Mouse (Mus musculus) gastrocnemius, adult 2 months (tissue): ENCODE data around the gene Rps6ka3. TPM values are rescaled to one million over a fixed set of nuclear protein-coding genes. Genes with fewer than 3 reads are reported as not detected.
A peak's percentile ranks its signal among the peaks of the same experiment; 100 is the strongest.

Experiments used
- DNase-seq: peaks from one replicate; pipeline ENCODE4 v3.0.0; 2022
- H3K27ac ChIP-seq: fragments of 200-600 bp; 2 replicates; pipeline ENCODE4 v1.8.1; 2022; ENCODE audit warnings: mild to moderate bottlenecking
- H3K4me3 ChIP-seq: fragments of 200-600 bp; 2 replicates; pipeline ENCODE4 v1.8.1; 2022; ENCODE audit warnings: mild to moderate bottlenecking, moderate library complexity
- CTCF ChIP-seq: fragments of 200-600 bp; IDR thresholded peaks from 2 replicates; pipeline ENCODE4 v1.8.1; 2022; ENCODE audit warnings: antibody characterized with exemption, mild to moderate bottlenecking, moderate library complexity
- intact Hi-C: fragments of 180-260 bp; cut with DNase I; formaldehyde crosslinking; loops from one replicate; pipeline ENCODE4 v1.15.1; 2025
- total RNA-seq, 2 experiments: library from RNA; stranded (reverse); gene quantifications; 2 replicates each; pipeline ENCODE4 v1.2.3; 2021

The Rps6ka3 gene
- total RNA-seq, 2 experiments from 2014 or later: 53.7 to 59.4 TPM

DNA sequence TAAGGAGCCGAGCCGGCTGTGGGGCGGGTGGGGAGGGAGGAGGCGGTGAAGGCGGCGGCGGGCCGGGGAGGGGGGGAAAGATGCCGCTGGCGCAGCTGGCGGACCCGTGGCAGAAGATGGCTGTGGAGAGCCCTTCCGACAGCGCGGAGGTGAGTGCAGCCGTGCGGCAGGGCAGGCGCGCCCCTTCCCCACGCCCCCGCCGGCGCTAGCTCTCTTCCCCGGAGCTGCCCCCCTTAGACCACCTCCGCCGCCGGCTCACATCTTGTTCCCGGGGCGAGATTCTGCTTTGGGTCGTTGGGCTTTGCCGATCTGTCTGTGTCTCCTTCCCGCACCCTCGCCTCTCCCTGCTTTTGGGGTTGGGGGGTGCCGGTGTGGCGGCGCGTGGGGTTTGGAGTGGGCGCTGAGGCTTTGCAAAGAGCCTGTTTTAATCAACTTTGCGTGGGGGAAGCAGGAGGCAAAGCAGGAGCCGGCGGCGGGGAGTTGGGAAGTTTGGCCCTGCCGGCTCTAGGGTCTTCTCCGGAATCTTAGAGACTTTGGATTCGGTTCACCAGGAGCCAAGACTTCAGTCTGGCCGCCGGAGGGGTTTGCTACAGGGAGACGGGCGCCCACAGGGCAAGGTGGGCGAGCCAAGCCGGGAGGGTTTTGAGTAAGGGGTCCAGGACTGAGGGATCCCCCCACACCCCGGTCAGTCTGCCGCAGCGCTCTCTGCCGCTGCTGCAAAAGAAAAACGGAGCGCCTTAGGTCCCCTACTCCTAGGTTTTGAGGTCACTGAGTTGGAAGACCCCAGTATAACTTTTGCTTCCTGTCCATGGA, 46.1 kb downstream of the Rps6ka3 start:
- peak; percentile 37 for DNase-seq
- TF ChIP-seq CTCF: no peak
- H3K27ac ChIP-seq: peak overlapping the region; percentile 93
- peak overlapping the region; percentile 89 for H3K4me3 ChIP-seq
- intact Hi-C loops: loop anchor here (5.0 kb wide), 1 partner anchor 209 kb away; no protein-coding TSS in a partner anchor

DNA sequence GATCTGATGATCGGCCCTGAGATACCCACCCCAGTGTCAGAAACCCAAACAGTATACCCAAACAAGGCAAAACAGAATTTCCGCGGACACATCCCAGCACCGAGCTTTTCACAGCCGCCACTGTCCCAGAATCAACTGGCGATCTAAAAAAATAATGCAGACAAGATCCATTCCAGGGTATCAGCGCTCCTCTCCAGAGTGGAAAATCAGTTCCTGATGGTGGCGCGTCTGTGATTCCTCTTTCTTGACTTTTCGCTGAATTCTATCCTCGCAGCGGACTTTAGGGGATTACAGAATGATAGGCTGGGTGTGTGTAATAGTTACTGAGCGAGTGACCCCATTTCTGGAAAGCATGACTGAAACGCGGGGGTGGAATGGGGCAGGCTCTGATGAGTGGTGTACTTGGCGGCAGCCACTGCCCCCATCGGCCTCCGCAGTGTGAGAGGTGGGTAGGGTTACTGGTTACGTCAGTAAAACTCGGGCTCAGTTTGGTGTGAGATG, 46.9 kb downstream of the Rps6ka3 start:
- TF ChIP-seq CTCF: no peak
- intact Hi-C loops: loop anchor here (5.0 kb wide), 1 partner anchor 210 kb away; no protein-coding TSS in a partner anchor
- Histone ChIP-seq H3K27ac (peak overlapping the region; percentile 93), H3K4me3 (peak overlapping the region; percentile 89)
- DNase-seq: peak; percentile 76

DNA sequence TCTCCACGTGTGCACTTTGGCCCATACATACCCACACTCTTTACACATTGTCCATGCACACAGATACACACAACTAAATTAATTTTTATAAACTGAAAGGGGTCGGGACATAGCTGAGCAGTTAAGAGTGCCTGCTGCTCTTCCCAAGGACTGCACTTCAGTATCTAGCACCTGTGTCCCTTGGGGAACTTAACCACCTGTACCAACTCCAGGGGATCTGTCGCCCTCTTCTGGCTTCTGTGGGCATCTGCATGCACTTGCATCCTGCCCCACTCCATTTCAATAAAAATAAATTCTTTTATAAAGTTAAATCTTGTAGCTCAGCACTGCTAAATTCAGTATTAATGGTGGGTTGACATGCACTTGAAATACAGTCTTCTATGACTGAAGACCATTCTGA, 54.6 kb downstream of the Rps6ka3 start:
- H3K27ac ChIP-seq: no peak overlapping the region
- H3K4me3 ChIP-seq: no peak overlapping the region
- intact Hi-C loops: loop anchor here (5.0 kb wide), 1 partner anchor 292 kb away; no protein-coding TSS in a partner anchor
- no peak for DNase-seq
- peak; percentile 67 for TF ChIP-seq CTCF

DNA sequence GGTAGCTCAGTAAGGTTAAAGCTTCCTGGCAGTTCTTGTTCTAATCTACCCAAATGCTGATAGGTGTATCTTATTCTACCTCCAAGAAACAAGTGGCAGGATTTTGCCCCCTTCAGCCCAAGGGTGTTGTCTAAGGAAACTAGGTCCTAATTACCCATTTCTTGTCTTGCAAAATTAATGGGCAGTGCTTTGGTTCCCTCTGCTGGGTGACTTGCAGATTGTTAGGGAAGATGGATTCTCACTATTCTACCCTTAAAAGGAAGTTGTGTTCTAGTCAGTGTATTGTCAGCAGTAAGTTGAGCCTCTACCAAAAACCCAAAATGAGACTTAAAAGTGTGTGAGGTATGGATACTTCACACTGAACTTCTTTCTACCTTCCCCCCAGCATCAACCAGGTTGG, 59.0 kb downstream of the Rps6ka3 start:
- no peak overlapping the region for H3K27ac ChIP-seq
- H3K4me3 ChIP-seq: no peak overlapping the region
- TF ChIP-seq CTCF: peak; percentile 61
- DNase-seq: no peak
- intact Hi-C loops: loop anchor here (2.0 to 5.0 kb wide), 2 partner anchors 226 to 297 kb away; no protein-coding TSS in a partner anchor

DNA sequence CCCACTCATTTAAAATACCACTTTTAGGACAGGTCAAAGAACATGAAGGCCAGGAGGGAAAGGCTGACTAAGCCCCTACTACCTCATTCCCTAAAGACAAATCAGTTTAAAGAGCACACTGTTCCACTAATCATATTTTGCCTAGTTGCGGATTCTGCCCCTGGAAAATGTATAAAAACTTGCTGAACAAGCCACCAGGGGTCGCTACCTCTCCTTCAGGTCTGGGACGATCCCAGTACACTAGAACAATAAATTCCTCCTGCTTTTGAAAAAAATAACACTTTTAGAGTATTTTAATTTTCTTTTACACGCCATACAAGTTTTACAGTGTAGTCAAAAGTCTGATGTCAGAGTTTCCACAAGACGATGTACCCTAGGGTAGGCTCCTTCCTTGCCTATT, 76.7 kb downstream of the Rps6ka3 start:
- DNase-seq: no peak
- Histone ChIP-seq H3K4me3 (no peak overlapping the region), H3K27ac (no peak overlapping the region)
- intact Hi-C loops: no loop called here
- peak; percentile 48 for TF ChIP-seq CTCF

DNA sequence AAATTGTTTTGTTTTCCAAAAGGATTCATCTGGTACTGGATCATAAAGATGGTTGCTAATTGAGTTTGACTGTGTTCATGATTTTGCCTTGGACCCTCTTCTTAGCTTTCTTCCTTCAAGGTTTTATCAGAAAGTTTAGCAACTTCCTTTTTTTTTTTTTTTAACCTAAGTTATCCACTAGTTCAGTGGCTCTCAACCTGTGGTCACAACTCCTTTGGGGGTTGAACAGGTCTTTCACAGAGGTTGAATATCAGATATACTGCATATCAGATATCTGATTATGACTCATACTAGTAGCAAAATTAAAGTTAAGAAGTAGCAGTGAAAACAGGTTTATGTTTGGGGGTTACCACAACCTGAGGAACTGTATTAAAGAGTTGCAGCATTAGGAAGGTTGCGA, 85.8 kb downstream of the Rps6ka3 start:
- TF ChIP-seq CTCF: no peak
- Histone ChIP-seq H3K27ac (no peak overlapping the region), H3K4me3 (no peak overlapping the region)
- no peak for DNase-seq
- intact Hi-C loops: no loop called here

DNA sequence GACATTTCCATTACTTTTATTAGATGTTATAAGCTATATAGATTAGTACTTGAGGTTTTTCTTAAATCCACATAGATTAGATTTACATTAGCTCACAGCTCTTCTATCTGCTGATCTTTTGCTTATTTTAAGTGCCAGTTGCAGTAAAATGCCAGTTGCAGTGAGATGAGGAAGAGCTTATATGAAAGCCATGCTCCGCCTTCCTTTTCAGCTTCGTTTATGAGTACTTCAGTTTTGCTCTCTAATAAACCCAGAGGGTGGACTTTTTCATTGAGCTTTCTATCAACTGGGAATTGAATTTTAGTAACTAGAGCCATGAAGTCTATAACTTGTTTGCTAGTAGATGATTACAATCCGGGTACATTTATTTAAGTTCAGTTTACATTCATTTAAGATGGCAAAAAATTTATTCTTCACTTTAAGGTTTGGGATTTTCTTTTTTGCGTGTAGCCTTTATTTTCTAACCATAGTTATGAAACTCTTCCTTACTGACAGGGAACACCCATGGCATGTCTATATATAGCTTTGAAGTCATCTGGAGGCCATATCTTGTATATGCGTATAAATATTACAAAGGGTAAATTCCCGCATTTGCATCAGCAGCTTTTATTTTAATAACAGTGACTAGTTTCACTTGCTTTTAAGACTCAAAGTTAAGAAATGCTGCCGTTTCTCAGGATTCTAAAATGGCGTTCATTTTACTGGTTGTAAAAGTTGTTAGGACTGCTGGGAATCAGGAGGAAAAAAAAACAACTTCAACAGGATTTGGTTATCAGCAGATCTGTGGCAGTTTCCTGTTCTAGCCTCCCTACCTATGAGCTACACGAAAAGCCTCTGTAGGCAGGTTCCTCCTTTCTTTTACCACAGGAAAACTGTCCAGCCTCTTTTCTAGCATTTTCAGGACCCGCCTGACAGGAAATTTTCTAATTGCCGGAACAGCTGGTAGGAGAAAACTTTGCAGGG, 92.5 kb downstream of the Rps6ka3 start:
- Histone ChIP-seq H3K27ac (peak overlapping the region; percentile 76), H3K4me3 (peak overlapping the region; percentile 63)
- intact Hi-C loops: no loop called here
- no peak for TF ChIP-seq CTCF
- no peak for DNase-seq

DNA sequence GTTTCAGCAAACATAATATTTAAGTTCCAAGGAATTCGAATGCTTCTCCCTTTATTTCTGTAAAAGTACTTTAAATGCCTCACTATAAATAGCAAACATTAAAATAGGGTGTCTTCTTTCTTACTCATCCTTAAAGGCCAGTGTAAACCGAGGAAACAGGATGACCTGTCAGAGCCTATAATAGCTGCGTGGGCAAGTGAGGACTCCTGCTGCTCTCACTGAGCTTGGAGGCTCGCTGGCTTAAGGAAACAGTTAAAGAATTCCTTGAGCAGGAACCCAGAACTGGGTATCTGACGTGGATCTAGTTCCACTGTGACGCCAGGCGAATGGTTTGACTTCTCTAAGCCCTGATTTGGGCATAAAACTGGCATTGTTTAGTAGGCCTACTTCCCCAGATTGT, 105.2 kb downstream of the Rps6ka3 start:
- no peak for TF ChIP-seq CTCF
- H3K4me3 ChIP-seq: no peak overlapping the region
- DNase-seq: peak; percentile 15
- peak overlapping the region; percentile 31; the same call in 1 of the 2 replicates for H3K27ac ChIP-seq
- intact Hi-C loops: no loop called here

DNA sequence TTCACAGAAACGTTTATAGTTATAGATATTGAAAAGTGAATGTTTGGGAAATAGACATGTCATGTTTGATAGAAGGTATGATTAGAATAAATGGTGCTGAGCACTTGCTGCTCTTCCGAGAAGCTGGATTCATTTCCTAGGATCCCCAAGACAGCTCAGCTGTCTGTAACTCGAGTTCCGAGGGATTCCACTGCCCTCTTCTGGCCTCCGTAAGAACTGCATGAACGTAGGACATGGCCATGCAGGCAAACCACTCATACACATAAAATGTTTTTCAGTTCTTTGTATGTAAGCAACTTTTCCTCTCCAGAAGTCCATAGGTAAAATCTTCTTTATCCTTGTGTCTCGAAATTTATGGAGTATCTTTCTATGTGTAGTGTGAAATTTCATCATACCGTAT, 111.2 kb downstream of the Rps6ka3 start:
- peak; percentile 74 for DNase-seq
- intact Hi-C loops: loop anchor here (2.0 to 5.0 kb wide), 2 partner anchors 279 to 351 kb away; no protein-coding TSS in a partner anchor
- peak; percentile 83 for TF ChIP-seq CTCF
- Histone ChIP-seq H3K4me3 (no peak overlapping the region), H3K27ac (no peak overlapping the region)

DNA sequence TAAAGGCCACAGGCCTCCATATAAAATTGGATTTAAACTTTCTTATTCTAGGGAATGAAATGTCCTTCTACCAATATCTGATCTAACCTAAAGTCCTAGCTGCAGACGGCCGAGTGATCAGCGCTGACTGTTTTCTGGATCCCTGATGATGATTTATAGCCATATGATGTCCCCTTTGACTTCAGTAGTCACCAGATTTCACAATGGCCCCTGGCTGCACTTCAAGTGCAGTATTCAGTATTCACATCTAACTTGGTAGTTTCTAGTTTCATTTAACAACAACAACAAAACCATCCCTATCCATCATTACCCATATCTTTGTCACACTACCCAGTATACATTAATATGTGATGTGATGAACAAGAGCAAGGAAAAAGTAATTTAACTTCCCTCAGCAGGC, 154.4 kb downstream of the Rps6ka3 start:
- H3K4me3 ChIP-seq: no peak overlapping the region
- intact Hi-C loops: no loop called here
- TF ChIP-seq CTCF: no peak
- DNase-seq: no peak
- H3K27ac ChIP-seq: no peak overlapping the region

DNA sequence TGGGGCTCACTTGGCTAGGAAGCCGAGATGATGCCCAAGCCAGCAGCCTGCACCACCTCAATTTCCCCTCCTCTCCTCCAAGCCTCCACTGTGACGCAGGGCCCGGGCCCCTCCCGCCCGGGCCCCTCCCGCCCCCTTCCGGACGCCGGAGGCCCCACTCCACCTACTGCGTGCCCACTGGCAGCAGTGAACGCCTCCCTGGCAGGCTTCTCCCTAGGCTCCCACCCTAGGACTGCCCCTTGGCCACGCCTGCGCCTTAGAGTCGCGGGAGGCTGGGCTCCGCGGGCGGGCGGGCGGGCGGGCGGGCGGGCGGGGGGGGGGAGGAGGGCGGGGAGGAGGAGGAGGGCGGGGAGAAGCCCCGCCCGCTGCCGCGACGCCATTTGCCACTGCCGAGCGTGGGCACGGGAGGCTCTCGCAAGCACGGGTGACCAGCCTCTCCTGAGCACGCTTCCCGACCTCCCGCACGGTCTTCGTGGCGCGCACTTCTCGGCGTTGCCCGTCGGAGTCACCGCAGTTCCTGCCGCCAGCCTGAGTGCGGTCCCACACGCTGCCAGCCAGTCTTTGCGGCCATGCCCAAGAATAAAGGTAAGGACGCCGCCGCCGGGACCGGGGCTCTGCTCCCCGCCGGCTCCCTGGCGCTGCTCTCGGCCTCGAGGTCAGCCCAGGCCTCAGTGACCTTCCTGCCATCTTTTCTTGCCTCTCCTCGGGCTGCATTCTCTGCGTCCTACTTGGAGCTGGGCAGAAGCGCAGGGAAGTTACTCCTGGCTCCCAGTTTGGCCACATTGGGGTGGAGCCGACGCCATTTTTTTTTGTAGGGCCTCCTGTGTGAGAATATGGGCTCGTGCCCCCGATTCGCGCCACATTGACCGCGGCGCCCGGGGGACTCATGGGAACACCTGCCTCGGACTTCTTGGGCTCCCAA, 162.0 kb downstream of the Rps6ka3 start, which contains the start of gene Eif1ax:
Gene Eif1ax (plus strand): TSS at position 348 of the 922 bp plus-strand sequence.
- DNase-seq: peak; percentile 90
- intact Hi-C loops: no loop called here
- peak within 1 kb of the TSS; percentile 94 for H3K27ac ChIP-seq
- peak within 1 kb of the TSS; percentile 85 for H3K4me3 ChIP-seq
- peak; percentile 10; the same call in 1 of the 2 replicates for TF ChIP-seq CTCF
